Mouse (Mus musculus): ENCODE data around the gene Lrrc4c. TPM values are rescaled to one million over a fixed set of nuclear protein-coding genes. Genes with fewer than 3 reads are reported as not detected.

Lrrc4c gene
- total RNA-seq (2017), result 1.4 TPM in 1 of 2 replicates, not detected in the other

DNA sequence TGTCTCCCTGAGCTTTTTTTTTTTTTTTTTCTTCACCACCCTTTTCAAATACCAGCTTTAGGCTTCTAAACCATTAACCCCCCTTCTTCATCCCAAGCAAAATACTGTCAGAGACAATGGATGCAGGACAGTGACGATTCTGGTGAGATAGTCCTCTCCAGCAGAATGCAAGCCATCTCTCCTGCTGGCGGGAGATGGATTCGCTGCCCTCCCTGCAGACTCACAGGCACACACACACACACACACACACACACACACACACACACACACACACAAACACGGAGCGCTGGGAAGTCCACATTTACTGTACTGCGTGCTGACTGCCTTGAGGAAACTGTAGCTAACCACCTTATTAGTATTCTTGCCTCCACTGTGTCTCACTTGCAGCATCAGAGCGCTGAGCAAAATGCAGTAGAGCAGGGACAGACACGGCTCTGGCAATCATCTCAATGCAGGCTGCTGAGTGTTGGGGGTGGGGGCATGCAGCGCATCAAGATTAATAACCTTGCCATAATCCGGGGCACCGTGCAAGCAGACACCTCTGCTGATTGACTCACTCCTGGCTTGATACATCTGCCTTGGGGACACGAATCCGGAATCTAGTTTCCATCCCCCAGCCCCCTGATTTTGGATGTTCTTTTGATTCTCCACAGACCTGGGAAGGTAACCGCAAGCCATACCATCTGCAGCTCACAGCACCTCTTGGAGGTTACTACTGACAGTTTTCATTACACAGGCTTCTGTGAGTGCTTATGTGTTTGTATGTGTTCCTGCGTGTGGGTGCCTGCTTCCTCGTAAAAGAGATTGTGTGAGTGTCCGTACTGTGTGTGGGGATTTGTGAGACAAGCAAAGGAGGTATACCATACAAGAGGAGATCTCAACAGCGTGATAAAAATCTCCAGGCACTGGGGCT lies at the start of gene Lrrc4c:
Gene Lrrc4c (plus strand): TSS at position 783 of the 913 bp plus-strand sequence.
- ATAC-seq (ENCODE audit: extremely low read depth, insufficient number of reproducible peaks, low FRiP score, poor library complexity, severe bottlenecking), result no peak

DNA sequence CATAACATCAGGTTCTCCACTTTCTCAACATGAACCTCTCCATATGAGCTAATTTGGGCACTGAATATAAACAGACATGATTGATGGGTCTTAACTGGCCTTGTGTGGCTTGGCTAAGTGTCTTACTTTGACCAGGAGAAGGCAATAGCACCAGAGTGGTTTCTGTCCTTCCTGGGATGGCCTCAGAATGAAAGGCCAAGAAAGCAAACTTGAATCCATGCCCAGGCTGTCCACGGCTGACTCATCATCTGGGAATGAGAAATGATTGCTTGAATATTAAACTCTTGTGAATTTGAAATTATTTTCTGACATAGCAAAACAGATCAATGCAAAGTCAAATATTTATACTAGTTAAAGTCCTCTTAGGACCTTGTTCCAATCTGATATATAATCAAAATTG lies 42.9 kb upstream of the Lrrc4c start:
- no peak for ATAC-seq (ENCODE audit: extremely low read depth, insufficient number of reproducible peaks, low FRiP score, poor library complexity, severe bottlenecking)

DNA sequence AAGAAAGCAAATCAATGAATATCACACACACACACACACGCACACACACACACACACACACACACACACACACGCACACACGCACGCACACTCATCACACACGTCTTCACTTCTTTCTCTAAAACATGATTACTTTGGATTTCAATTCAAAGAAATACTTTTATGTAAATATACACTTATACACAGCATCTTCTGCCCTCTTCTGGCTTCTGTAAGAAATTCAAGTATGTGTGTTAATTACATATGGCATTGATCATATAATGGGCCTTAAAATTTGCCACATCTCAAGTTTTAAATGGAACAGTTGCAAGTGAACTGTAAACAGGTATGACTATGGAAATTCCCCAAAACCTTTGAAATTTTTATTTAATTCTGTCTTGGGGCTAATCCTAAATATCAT lies 35.0 kb upstream of the Lrrc4c start:
- no peak for ATAC-seq (ENCODE audit: extremely low read depth, insufficient number of reproducible peaks, low FRiP score, poor library complexity, severe bottlenecking)

DNA sequence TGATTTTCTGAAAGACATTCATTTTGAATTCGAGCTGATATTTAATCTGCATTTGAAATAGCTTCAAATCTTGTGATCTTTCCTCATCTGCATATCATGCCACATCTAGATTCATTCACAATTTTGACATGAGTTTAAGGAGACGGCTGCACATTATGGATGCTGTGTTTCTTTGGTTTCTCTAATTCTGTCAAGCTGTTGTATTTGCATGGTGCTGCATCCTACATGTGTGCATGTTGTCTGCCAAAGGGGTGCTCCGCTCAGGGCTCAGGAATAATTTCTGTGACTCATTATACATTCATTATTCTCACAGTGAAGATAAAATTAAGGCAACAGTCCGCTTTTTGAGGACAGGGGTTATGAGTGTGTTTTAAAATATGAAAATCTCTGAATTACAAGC lies 30.5 kb upstream of the Lrrc4c start:
- no peak for ATAC-seq (ENCODE audit: extremely low read depth, insufficient number of reproducible peaks, low FRiP score, poor library complexity, severe bottlenecking)

DNA sequence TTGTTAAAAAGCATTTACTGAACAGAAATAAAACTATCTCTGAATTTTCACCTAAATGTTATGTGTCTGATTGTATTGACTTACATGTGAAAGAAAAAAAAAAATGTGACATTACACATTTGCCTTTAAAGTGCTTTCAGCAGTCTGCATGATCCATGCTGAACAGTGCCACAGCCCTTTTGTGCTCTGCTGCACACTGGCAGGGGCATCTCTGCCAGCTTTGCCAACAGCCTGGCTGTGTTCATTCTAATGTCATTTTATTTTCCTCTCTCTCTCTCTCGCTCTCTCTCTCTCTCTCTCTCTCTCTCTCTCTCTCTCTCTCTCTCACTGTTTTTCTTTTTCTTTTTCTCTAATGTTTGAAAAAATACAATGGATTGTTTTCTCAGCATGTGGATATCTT lies 27.4 kb upstream of the Lrrc4c start:
- ATAC-seq (ENCODE audit: extremely low read depth, insufficient number of reproducible peaks, low FRiP score, poor library complexity, severe bottlenecking), result no peak

DNA sequence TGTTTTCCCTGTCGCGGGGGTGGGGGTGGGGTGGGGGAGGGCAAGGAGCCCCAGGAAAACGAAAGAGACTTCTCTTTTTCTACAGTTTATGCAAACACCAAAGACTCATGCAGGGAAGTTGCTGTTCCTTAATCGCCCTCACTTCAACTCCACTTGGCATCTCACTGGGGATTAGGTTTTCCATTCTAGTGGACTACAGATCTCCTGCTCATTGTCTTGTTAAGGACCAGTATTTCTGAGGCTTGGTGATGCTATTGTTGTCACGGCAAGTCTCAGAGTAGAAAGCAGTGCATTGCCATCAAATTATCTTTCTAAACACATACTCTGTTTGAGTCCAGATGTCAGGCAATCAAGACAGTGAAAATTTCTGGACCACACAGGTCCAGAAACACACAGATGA lies 2.9 kb upstream of the Lrrc4c start:
- ATAC-seq (ENCODE audit: extremely low read depth, insufficient number of reproducible peaks, low FRiP score, poor library complexity, severe bottlenecking), result no peak

DNA sequence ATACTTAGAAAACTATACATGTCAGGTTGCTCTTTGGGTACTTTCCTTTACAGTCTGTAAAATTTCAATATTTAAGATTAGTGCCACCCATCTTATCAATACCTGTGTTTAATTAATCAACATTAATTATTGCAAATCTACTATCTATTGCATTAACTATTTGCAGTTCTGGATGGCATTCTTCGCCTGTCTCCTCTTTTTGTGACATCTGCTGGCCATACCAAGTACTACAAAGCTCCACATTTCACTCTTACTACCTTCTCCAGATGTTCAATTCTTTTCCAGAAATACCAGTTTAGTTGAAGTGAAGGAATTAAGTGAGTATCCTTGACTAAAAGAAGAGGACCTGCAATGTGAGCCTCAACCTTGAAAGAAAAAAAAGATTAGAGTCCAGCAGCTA lies 1.4 kb upstream of the Lrrc4c start:
- ATAC-seq (ENCODE audit: extremely low read depth, insufficient number of reproducible peaks, low FRiP score, poor library complexity, severe bottlenecking), result no peak

DNA sequence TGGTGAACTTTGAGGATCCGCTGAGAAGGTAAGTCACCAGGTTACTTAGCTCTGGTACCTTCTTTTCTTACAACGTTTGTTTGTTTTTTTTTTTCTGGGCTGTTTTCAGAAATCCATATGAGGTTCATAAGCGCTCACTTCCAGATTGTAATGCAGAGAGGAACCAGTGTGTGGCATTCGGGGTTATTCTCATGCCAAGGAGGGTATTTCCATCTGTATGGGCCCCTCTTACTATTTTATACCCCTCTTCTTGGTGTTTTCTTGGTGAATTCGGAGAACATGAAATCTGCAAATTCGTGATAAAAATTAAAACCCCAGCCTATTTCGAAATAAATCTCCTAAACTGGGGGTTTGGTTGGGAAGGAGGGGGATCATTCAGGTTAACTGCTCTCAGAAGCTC lies 587 bp downstream of the Lrrc4c start:
- ATAC-seq (ENCODE audit: extremely low read depth, insufficient number of reproducible peaks, low FRiP score, poor library complexity, severe bottlenecking), result no peak

DNA sequence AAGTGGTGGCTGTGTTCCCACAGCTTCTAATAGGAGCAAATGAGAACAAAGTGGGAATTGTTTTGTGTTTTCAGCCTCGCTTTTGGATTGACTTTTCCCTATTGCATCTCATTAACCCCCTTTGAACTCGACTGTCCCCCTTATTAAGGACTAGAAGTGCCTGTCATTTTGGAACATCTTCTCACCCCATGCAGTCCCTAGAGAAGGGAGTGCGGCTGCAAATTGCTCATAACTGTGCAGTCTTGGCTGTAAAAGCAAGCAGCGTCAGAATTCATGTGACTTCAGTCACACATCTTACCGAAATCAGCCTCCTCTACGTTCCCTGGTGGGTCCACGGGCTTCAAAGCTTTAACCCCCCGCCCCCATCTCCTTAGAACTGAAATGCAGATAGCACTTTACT lies 1.2 kb downstream of the Lrrc4c start:
- no peak for ATAC-seq (ENCODE audit: extremely low read depth, insufficient number of reproducible peaks, low FRiP score, poor library complexity, severe bottlenecking)

DNA sequence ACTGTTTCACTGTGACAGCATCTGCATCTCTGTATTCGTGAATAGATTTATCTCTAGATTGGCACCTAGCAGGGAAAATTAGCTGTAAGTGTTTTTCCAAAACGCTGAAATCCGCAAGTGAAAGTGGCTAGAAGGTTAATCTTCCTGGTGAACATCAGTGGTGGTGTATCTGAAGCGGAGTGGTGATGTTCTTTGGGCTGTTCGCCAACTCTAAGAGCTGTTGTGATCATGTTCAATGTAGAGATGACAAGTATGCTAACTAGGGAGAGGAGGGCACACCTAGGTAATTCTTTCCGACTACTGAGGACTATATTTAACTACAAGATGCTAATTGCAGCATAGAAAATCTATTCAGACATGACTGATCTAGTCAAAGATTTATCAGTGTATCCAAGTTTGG lies 1.7 kb downstream of the Lrrc4c start:
- ATAC-seq (ENCODE audit: extremely low read depth, insufficient number of reproducible peaks, low FRiP score, poor library complexity, severe bottlenecking), result no peak

DNA sequence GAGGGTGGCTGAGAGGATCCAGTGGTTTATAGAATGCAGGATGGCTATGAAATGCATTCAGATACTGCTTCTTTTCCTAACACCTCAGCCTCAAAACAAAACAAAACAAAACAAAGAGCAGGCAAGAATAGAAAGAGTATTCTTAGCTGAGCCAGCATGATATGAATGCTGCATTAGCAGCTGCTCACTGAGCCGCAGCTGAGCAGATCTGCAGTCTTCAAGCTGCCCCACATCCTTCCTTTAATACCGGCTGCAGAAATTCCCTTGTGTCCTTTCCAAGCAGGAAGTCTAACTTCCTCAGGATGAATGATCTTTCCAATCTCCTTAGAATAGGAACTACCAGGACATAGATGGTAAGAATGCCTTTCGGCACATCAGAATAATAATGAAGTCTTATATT lies 16.7 kb downstream of the Lrrc4c start:
- no peak for ATAC-seq (ENCODE audit: extremely low read depth, insufficient number of reproducible peaks, low FRiP score, poor library complexity, severe bottlenecking)

DNA sequence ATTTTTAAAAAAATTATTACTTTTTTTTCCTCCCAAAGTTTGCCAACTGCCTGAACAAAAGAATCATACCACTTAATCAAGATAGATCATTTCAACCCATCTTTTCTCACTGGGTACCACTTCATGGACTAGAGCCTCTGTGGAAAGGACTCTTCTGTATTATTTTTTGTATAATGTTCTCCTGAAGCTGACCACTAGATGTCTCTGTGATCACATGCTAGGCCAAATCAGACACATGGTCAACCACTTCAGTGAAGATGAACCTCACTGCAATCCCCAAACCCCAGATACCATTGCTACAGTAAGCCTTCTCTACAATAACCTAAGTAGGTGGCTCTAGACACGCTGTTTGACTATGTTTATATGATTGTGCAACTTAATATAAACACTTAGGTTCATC lies 19.4 kb downstream of the Lrrc4c start:
- ATAC-seq (ENCODE audit: extremely low read depth, insufficient number of reproducible peaks, low FRiP score, poor library complexity, severe bottlenecking), result no peak

DNA sequence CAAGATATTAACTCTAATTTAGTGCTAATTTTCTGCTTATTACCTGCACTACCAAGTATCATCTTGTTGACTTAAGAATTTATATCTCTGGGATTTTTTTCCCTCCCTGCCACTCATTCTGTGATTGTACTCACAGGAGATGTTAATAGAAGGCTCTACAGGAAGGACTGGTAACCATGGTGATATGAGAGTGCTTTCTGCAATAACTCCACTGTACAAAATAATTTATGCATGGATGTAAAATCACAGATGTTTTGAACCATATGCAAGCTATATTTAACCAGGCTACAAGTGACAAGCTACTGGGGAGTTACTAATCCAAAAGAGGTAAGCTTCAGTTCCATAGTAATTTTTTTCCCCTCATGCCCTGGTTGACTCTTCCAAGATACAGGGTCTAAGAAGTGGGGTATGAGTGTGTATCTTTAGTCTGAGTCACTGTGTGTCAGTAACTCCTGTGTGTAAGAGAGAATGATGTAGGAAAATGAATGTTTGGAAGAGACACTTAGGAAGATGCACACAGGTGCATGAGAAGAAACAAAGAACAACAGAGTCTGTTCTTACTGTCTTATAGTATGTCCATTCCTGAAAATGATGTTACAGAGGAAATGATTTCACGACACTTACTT lies 83.3 kb downstream of the Lrrc4c start:
- ATAC-seq (ENCODE audit: extremely low read depth, insufficient number of reproducible peaks, low FRiP score, poor library complexity, severe bottlenecking), result no peak

DNA sequence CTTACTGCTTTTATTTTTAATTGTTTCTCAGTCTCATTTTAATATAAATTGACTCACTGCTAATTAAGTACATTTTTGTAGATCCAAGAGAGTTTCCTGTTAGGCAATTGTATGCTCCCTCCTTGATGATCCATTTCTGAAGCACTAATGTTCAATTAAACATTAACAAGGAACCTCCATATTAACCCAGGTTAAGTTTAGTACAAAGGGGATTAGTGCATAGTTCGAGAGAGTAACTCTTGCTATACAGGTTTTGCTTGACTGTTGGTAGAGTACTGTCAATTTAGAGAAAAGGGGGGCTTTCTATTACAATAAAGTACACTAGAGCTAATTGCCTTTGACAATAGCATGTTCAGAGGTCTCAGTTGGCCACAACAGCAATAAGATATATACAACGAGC lies 84.5 kb downstream of the Lrrc4c start:
- no peak for ATAC-seq (ENCODE audit: extremely low read depth, insufficient number of reproducible peaks, low FRiP score, poor library complexity, severe bottlenecking)

DNA sequence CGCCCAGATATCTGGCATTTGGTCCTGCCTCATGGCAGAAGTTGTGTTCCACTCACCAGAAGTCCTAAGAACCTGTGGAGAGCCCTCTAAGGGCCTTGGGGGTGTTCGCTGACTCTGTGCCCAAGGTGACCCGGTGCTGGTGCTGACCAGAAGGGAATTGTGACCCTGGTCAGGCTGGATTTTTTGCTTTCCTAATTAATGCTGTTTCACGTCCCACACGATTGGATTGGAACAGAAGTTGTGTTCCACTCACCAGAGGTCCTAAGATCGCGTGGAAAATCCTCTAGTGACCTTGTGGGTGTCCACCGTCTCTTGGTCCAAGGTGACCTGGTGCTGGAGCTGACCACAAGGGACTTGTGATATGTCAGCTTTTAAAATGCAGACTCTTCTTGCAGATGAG lies 88.9 kb downstream of the Lrrc4c start:
- ATAC-seq (ENCODE audit: extremely low read depth, insufficient number of reproducible peaks, low FRiP score, poor library complexity, severe bottlenecking), result no peak

DNA sequence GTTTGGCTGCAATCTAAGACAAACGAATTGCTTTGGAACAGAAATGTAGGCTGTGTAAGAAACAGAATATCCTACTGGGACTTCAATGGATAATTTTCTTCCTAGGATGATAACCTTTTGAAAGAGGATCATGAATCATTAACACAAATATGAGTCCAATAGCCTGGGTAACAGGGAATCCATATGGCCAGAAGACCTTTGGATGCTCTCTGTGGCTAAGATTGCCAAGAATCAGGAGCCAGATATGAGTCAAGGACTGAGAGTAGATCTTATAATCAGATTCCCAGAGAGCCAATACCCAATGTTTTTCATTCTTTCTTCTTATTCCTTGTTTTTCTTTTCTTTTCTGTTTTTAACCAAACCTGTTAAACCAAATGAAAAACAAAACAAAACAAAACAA lies 93.2 kb downstream of the Lrrc4c start:
- no peak for ATAC-seq (ENCODE audit: extremely low read depth, insufficient number of reproducible peaks, low FRiP score, poor library complexity, severe bottlenecking)

DNA sequence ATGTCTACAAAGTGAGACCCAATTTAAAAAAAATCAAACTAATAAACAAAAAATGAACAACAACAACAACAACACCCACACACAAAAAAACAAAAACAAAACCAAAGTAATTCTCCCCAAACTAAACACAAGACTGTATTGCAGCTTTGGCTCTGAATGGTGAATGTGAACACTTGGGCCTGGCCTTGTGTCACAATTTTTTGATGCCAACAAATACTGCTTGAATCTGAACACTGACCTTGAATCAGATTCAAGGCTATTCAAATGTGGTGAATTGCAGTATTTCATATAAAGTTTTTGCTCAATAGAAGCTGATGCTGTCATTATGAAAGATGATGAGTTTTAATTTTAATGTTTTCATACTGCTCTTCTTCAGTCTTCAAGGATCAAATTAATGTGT lies 143.6 kb downstream of the Lrrc4c start:
- ATAC-seq (ENCODE audit: extremely low read depth, insufficient number of reproducible peaks, low FRiP score, poor library complexity, severe bottlenecking), result no peak

DNA sequence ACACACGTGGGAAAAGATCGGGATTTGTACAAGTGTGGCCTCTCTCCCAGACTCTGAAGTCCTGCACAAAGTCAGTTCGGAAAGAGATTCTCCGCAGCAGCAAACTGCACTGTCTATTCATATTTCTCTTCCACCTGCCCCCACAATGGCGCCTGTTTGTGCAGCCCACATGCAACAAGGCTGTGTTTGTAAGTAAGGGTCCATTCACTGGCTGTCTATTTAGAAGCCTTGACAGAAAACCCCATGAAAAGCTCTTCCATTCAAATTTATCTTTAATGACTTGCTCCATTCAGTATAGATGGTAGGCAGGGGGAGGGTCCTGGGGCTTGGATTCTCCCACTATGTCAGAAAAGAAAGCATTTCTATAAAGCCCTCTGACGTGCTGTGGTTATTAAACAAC lies 157.7 kb downstream of the Lrrc4c start:
- ATAC-seq (ENCODE audit: extremely low read depth, insufficient number of reproducible peaks, low FRiP score, poor library complexity, severe bottlenecking), result no peak

DNA sequence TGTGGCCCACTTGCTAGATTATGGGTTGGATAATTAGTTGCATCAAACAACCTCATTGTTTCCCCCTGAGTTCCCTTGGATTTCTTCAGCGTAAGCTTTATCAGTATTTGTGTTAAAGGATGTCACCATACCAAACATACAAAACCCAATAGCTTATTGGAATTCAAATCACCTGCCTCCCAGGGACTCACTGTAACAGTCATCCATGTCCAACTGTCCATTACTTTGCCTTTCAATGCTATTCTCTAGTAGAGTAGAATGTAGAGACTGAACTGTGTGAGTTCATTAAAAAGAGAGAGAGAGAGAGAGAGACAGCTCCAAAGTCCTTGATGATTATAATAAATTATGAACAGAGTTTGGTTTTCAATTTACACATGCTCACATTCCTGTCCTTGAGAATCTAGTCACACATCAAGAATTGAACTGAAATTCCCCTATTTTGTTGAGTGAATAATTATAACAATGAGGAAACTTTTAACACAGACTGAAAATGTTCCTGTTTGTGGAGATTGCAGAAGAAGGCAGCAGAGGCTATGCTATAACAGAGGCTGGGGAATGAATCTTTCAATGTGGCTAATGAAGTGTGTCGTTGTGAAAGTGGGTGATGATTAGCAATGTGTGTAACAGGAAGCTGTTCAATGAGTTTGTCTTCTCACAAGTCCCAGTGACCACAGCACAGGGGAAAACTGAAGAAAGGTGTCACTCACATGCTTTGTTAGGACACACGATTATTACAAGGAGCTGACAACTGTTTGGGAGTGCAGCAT lies 181.3 kb downstream of the Lrrc4c start:
- ATAC-seq (ENCODE audit: extremely low read depth, insufficient number of reproducible peaks, low FRiP score, poor library complexity, severe bottlenecking), result no peak

DNA sequence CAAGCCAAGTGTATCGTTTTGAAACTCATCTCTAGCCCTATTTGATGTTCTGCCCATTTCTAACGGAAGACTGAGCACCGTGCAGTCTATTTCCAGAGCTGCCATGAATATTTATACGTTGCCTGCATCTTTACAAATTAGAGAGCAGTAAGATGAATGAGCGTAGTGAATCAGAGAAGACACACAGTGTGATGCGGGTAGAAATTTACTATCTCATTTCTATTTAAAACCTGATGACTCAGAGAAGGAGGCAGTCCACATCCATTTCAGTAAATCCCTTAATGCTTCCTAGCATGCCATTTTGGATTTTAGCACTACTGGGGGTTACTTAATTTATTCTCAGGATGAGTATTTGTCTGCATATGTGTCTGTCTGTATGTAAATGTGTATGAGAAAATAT lies 186.2 kb downstream of the Lrrc4c start:
- ATAC-seq (ENCODE audit: extremely low read depth, insufficient number of reproducible peaks, low FRiP score, poor library complexity, severe bottlenecking), result no peak
